Mouse (Mus musculus): ENCODE data around the gene Nip7.

DNA sequence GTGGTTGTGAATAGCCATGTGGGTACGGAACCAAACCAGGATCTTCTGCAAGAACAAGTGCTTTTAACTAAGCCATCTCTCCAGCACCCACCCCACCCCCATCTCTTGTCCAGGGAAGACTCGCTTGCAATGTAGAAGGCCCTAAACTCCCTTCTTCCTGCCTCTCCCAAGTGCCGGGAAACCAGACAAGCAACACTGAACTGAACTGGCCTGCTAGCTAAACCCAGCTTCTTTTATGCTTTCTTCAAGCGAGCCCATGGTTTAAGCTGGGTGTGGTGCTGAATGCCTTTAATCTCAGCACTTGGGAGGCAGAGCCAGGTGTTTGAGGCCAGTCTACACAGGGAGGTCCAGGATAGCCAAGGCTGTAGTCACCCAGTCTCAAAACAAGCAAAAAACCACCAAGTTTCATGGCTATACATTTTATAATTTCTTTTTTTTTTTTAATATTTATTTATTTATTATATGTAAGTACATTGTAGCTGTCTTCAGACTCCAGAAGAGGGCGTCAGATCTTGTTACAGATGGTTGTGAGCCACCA is 31.9 kb downstream of the Nip7 start:
- TF ChIP-seq CTCF (IDR thresholded peaks at IDR 0.05; ENCODE audit: extremely low read depth, insufficient read depth, insufficient read length, insufficient replicate concordance): no peak
- no peak for TF ChIP-seq POLR2A (IDR thresholded peaks at IDR 0.05; ENCODE audit: low read depth, low read length)
